Mouse (Mus musculus): ENCODE data around the gene Nacc2. TPM values are rescaled to one million over a fixed set of nuclear protein-coding genes. Genes with fewer than 3 reads are reported as not detected.

Gene Nacc2
- total RNA-seq, 2 experiments from 2014 or later: 10.8 to 11.2 TPM

DNA sequence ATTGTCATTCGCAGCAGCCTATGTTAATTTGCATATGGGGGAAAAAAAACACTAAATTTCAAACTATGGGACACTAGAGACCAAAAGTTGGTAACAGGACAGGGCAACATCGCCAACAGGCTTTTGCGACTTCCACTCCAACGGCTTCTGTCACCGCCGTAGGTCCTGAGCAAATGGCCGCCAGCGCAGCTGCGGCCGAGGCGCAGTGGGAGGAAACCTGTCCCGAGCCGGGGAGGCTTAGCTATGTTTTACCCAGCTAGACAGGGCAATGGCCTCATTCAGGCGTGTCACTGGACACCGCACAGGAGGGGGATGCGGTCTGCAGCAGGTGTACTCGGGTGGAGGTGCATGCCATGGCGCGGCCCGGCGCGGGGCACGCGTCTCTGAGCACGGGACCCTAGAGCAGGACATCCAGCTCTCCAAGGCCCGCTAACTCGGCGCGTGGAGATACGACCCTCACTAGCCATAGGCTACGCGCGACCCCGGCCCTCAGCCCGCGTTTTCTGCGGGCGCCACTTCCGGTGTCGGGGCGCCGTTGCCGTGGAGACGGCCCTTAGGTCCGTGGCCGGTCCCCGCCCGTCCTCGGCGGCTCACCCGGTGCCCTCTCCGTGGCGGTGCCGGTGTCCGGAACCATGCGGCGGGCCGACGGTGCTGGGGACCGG is 16.7 kb upstream of the Nacc2 start:
- DNase-seq (ENCODE audit: low spot score in 2 of 2): peak in 1 of 2 experiments; percentile 40

GRCm38 (mm10) chr2:26139034-26139544 is 16.1 kb upstream of the Nacc2 start:
- no peak for DNase-seq (ENCODE audit: low spot score in 2 of 2)

DNA sequence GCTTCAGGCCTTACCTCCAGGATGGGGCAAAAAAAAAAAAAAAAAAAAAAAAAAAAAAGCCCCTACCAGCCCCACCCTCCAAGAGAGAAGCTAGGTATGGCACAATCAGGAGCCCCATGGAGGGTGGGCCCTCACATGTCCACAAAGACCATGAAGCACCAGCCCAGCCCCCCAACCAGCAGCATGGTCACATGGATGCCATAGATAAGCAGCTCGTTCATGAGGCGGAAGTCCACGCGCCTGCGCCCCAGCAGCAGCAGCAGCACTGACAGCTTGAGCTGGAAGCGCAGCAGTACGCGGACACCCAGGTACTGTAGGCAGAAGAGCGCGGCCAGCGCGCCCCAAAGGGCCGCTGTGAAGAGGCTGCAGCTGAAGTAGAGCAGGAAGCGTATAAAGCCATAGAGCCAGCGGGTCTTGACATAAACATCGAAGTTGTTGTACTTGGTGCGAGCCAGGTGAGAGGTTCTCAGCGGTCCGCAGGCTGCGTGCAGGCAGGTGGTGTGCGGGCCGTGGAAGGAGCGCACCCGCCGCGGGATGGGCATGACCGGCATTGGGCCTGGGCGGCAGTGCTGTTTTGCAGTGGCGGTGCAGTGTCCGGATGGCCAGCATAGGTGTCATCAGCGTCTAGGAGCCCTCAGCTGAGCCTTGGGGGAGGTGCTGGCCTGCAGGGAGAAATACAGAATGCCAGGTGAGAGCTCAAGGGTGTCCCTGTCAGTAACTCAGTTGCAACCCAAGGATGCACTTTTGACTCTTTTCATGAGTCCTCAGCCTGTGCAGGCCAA is 15.4 kb upstream of the Nacc2 start:
- no peak for DNase-seq (ENCODE audit: low spot score in 2 of 2)

GRCm38 (mm10) chr2:26134591-26134990 is 11.6 kb upstream of the Nacc2 start:
- no peak for DNase-seq (ENCODE audit: low spot score in 2 of 2)

- peak; percentile 73 to 85 for DNase-seq (ENCODE audit: low spot score in 2 of 2)
Measured at GRCm38 (mm10) chr2:26132628-26133551, 9.9 kb upstream of the Nacc2 start.

- DNase-seq (ENCODE audit: low spot score in 2 of 2): no peak
Measured at GRCm38 (mm10) chr2:26131327-26131726, 8.3 kb upstream of the Nacc2 start.

DNA sequence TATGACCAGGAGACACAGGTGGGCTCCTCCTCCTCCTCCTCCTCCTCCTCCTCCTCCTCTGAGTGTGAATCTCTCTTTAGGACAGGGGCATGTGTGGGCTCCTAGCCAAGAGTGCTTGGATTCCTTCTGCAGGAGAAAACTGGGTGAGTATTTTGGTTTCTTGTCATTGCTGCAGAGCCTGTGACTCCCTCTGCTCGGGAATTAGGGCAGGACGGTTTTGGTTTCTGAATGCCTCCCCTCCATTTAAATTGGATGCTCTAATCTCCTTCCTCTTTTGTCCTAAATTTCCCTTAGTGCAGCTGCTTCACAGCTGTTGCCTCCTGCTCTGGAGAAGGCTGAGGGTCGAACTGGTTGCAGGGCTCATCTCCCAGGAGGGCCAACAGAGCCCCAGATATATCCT is 6.9 kb upstream of the Nacc2 start:
- DNase-seq (ENCODE audit: low spot score in 2 of 2): no peak

DNA sequence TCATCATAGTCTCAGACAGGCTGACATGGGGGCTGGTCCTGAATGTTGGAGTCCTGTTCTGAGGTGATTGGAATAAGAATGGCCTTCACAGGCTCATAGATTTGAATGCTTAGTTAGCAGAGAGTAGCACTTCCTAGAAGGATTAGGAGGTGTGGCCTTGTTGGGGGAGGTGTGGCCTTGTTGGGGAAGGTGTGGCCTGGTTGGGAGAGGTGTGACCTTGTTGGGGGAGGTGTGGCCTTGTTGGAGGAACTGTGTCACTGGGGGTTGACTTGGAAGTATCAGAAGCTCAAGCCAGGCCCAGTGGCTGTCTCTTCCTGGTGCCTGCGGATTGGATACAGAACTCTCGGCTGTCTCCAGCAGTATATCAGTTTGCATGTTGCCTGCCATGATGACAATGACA is 6.3 kb upstream of the Nacc2 start:
- DNase-seq (ENCODE audit: low spot score in 2 of 2): no peak

- DNase-seq (ENCODE audit: low spot score in 2 of 2): peak in 1 of 2 experiments; percentile 57
Measured at GRCm38 (mm10) chr2:26122171-26123078, 595 bp downstream of the Nacc2 start.

GRCm38 (mm10) chr2:26121541-26122083 is 1.4 kb downstream of the Nacc2 start:
- DNase-seq (ENCODE audit: low spot score in 2 of 2): no peak

- DNase-seq (ENCODE audit: low spot score in 2 of 2): no peak
Measured at GRCm38 (mm10) chr2:26119626-26120025, 3.4 kb downstream of the Nacc2 start.

DNA sequence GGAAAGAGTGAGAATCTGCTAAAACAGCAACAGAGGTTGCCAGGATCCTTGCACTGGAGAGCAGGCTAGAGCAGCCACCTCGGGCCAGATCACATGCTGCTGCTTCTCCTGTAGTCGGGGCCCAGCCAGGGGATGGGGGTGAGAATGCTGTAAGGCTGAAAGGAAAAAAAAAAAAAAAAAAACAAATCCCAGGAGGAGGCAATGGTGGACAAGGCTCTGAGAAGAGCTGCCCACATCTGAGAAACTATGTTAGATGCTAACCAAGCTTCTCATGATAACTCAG is 3.8 kb downstream of the Nacc2 start:
- DNase-seq (ENCODE audit: low spot score in 2 of 2): no peak

DNA sequence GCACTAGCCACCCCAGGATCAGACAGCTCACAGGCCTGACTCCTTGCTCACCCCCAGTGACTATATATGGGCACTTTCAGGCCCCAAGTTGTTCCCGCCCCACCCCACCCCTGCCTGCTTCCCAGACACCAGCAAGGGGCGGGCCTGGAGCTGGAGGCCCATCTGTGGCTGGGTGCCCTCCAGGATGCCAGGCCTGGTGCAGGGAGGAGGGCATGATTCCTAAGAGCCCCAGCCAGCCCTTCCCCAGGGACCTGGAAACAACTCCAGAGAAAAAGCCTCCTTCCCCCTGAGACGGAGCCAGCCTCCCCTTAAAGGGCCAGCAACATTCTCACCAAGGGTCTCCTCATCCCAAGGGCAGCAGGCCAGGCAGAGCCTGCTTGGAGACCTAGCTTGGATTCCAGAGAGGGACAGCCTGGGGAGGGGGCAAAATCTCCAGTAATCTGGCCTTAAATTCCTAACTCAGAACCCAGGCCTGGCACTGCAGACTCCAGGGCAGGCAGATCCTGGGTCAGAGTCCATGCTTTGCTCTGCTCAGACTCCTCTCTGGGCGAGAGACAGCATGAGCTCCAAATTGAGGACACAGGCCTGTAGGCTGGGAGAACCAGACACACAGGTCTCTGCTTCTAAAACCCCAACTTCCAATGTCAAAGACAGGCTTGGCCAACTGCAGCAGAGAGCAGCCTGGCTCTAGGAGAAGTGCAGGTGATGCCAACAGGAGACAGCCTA is 4.3 kb downstream of the Nacc2 start:
- no peak for DNase-seq (ENCODE audit: low spot score in 2 of 2)

DNA sequence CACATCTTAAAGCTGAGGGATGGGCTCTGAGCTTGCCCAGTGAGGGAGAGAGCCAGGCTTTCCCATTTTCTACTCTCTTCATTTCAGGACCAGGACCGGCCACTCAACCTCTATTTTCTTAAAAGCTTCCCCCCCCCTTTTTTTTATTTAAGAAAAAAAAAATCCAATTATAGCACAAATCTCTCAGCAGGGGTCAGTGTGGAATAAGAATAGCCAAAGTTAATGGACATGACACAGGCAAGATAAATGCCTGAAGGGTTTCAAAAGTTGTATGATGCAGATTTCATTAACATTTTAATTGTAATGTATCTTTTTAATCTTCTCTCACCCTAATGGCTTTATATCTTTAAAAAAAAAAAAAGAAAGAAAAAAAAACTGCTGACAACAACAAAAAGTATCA is 5.4 kb downstream of the Nacc2 start:
- no peak for DNase-seq (ENCODE audit: low spot score in 2 of 2)

DNA sequence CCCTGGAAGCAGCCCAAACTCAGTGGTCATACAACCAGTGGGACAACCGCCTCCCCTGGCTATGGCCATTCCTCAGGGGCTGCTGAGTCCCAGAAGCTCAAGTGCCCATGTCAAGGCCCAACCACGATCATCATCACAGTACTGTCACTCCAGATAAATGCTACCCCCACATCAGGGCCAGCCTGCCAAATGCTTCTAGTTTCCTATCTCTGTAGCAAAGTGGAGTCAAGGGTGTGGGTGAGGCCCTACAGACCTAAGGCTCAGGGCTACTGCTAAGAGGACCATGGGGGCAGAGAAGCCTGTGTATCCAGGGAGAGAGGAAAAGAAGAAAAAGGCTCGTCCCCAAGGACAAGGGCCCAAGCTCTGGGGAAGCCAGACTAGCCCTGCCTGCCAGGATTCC is 6.5 kb downstream of the Nacc2 start:
- DNase-seq (ENCODE audit: low spot score in 2 of 2): no peak

GRCm38 (mm10) chr2:26115215-26115614 is 7.8 kb downstream of the Nacc2 start:
- no peak for DNase-seq (ENCODE audit: low spot score in 2 of 2)

DNA sequence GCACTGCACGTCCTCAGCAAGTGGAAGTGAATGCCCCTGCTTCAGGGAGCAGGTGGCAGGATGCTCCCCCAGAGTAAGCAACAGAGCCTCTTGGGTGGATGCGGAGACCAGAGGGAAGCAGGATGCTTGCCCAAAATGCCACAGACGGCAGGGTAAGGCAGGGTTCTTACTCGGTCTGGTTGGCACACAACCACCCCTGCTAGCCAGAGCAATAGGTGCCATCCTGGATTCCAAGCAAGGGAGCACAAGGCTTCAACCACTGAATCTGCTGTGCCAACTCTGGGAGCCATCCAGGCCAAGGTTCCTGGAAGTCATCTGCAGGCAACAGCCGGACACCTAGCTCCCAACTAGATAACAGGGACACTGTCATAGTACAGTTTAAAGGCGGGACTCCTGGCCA is 14.8 kb downstream of the Nacc2 start:
- no peak for DNase-seq (ENCODE audit: low spot score in 2 of 2)

DNA sequence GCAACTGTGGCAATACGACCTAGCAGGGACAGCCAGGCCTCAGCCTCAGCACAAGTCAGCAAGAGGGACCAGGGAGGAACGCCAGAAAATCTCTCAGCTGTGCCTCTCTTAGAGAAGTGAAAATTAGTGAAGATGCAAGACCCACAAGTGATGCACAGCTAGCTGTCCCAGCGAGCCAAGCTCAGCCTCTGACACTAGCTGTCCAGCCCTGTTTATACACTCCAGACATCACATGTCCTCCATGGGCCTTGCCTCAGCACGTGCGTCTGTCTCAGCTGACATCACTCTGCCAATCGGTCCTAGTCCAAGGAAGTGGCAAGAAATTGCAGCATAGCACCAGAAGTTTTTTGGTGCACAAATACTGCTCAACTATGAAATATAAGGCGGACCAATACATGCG is 16.0 kb downstream of the Nacc2 start:
- no peak for DNase-seq (ENCODE audit: low spot score in 2 of 2)

- DNase-seq (ENCODE audit: low spot score in 2 of 2): no peak
Measured at GRCm38 (mm10) chr2:26106233-26106632, 16.8 kb downstream of the Nacc2 start.

DNA sequence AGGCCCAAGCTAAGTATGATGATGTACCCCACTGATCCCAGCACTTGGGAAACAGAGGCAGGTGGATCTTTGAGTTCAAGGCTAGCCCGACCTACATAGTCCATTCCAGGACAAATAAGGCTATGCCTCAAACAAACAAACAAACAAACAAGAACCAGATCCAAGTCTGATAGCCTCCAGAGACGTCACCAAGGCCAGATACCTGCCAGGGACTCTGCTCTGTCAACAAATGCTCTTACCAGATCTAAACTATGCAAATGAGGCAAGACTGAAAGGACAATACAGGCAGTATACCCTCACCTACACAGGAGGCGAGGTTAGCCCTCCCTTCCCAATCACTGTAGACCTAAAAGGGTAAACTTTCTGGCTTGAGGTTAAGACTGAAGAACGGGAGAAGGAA is 22.7 kb downstream of the Nacc2 start:
- no peak for DNase-seq (ENCODE audit: low spot score in 2 of 2)
